Mouse (Mus musculus) left cerebral cortex, adult 8-10 months (tissue): Measurements from ENCODE around the gene D5Ertd579e. TPM values are rescaled to one million over a fixed set of nuclear protein-coding genes. Genes with fewer than 3 reads are reported as not detected.

Experiments used
- DNase-seq, 2 experiments: peaks; one replicate each; pipeline ENCODE4 v3.0.0; 2022; ENCODE audit warnings: low spot score in 2 of 2
- total RNA-seq, 4 experiments: library from RNA; stranded (reverse); gene quantifications; 2 replicates each; pipeline ENCODE4 v1.2.4; 2022

D5Ertd579e gene
- total RNA-seq, 4 experiments from 2014 or later = 91.1 to 114 (median 96.7) TPM

GRCm38 (mm10) chr5:36570546-36571245 lies 125.1 kb downstream of the D5Ertd579e start:
- no peak for DNase-seq

- no peak for DNase-seq
These were observed 125.7 kb downstream of the D5Ertd579e start for GRCm38 (mm10) chr5:36570098-36570497.

- no peak for DNase-seq
These were observed 127.7 kb downstream of the D5Ertd579e start for GRCm38 (mm10) chr5:36568118-36568517.

GRCm38 (mm10) chr5:36567627-36568026 lies 128.2 kb downstream of the D5Ertd579e start:
- no peak for DNase-seq

DNA sequence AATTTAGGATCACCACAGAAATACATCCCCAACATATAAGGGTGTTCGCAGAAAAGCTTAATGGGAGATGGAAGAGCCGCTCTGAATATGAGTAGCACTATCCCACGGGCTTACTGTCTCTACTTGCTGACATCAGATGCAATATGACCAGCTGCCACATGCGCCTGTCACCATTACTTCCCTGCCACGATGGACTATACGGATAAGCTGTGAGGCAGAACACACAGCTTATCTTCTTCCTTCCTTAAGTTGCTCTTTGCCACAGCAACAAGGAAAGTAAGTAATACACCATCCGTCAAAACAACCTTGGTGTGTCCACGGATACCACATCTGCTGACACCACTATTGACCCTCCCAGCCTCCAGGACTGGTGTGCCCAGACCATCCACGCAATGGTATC lies 131.3 kb downstream of the D5Ertd579e start:
- DNase-seq = no peak

- DNase-seq = no peak
These were observed 132.1 kb downstream of the D5Ertd579e start for GRCm38 (mm10) chr5:36563741-36564140.

GRCm38 (mm10) chr5:36562791-36563445 lies 132.9 kb downstream of the D5Ertd579e start:
- no peak for DNase-seq

DNA sequence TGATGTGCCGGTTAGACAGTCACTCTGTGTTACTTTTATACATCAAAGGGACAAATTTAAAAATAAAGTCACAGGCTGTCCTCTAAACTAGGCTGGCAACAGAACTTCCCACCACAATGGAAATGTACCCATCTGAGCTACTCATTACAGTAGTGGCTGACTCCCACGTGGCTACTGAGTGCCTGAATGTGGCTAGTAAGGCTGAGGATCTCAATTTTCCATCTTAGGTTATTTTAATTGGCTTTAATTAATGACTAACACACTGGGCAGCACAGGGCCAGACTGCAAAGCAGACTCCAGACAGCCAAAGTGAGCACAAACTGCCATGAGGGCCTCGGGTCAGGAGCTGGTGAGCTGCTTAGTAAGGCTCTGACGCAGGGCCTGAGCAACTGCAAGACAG lies 134.3 kb downstream of the D5Ertd579e start:
- no peak for DNase-seq

DNA sequence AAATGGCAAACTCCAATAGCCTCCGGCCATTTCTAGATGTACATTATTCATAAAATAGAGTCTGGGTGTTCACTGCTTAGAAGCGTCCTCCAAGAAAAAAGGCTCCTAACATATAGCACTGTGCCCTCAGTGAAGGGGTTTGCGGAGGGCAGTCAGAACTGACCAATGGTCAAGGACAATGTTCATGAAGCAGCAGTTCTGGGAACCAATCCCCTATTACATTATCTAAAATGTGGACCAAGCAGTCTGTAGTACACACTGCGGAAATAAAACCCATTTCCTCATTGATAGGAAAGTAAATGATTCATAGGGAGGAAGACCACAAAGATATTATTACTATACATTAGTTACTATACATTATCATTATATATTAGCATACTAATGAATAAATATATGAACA lies 135.3 kb downstream of the D5Ertd579e start:
- DNase-seq = no peak

DNA sequence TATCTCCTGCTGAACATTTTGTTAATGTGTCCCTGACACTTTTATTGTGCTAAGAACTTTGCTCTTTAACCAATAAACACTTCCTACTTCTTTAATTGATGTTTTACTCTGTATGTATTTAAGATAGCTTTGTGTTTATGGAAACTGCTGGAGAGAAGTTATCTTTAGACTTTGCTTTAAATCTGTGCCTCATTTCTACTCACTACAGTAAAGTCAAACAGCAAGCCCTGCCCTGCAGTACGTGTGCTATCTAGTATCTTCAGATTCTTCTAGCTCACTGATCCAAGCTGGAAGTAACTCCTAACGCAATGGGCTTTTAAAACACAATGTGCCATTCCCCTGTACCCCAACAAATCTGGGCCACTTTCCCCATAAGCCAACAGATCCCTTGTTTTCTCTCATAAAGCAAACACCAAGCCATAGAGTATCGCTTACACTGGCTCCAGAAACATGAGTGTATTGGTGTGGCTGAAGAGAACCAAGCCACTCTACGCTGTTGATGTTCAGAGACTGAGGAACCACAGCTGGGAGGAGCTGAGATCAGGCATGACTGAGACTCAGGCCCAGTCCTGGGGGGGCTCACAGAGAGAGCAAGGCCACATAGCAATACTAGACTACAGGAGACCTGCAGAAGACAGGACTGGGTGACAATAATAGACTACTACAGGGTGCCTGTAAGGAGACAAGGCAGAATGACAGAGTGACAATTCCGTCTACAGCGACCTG lies 136.2 kb downstream of the D5Ertd579e start:
- DNase-seq = no peak

DNA sequence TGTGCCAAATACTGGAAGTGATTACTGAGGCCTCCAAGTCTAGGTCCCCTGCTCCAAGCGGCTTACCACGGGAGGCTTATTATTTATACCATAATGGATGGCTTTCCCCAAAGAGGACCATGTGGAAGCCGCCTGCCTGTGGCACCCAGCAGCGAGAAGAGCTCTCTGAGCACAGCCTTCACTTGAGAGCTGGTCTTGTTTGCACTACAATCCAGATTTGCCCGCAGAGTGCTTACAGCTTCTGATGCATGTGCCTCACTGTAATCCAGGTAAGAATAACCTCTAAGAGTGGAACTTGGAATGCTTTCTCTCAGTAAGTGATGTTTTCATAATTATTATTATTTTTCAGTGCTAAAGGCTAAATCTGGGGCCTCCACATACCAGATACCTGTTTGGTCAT lies 136.7 kb downstream of the D5Ertd579e start:
- DNase-seq = no peak

DNA sequence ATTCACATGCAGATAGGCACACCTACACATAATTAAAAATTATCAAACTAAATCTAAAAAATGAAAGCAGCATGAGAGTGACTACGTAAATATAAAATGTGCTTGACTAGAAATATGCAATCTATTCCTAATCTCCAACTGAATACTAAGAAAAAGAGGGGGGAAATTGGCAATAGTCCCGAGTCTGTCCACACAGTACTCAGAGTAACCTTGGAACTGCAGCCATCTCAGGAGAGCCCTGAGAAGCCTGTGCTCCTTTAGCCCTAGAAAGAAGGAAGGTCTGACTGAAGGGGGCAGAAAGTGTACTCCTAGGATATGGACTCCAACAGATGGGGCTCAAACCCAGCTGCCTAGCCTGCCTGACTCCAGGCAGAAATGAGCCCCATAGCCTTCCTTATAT lies 137.3 kb downstream of the D5Ertd579e start:
- no peak for DNase-seq

DNA sequence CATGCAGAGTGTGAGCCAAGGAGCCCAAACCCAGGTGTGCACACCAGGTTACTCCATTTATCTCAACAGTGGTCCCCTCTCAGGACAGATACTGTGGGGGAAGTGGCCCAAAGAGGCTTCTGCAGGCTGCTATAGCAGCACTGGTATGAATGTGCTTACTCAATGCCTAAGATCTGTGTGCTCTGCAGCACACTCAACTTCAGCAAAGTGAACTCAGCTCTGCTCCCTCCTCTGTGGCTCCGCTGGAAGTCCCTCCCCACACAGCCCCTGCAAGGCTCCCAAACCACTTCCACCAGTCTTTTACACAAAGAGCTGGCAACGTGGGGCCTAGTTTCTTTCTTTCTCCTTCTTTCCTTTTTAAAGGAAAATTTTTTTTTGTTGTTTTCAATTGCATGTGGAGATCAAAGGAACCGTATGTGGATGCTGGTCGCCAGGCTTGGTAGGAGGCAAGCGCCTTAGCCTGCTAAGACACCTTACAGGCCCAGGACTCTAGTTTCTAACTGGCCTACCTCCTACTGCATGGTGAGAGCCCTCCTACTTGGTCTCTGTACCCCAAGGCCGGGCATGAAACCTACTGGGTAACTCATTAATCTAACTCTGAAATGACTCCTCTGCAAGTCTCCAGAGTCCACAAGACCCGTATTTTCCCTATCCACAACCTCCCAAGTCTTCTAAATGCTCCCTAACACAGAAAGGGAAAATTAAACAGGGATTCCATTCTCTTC lies 138.1 kb downstream of the D5Ertd579e start:
- no peak for DNase-seq

- no peak for DNase-seq
These were observed 138.9 kb downstream of the D5Ertd579e start for GRCm38 (mm10) chr5:36556906-36557305.

DNA sequence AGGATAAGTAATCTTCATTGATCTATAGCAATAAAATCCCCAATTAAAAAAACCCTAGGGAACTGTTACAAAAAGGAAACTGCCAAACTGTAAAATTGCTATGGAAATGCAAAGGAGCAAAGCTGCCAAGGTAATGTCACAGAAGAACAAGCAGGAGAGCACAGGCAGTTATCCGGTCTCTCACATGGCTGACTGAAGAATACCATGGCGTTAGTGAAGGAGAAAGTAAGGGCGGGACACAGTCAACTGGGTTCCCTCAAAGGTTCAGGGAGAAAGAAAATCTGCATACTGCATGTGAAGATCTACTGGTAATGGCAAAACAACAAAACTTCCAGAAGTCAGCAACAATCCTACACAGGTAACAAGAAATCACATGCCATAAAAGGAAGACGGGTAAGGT lies 139.5 kb downstream of the D5Ertd579e start:
- no peak for DNase-seq

DNA sequence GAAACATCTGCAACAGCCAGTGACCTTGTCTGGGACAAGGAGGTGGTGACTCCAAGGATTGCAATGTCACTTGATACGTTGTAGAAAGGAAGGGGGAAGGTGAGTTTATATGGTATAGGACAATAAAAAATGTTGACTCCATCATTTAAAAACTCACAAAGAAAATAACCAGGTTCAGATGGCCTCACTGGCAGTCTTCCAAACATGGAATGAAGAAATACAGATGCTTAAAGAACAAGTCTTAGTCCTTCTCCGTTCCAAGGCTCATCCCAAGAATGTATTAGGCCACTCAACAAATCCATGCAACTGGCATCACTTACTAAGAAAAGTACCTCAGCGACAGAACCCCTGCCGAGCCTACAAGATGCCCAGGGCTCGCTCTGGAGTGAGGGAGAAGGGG lies 141.3 kb downstream of the D5Ertd579e start:
- DNase-seq = no peak

- no peak for DNase-seq
These were observed 141.9 kb downstream of the D5Ertd579e start for GRCm38 (mm10) chr5:36553886-36554285.

DNA sequence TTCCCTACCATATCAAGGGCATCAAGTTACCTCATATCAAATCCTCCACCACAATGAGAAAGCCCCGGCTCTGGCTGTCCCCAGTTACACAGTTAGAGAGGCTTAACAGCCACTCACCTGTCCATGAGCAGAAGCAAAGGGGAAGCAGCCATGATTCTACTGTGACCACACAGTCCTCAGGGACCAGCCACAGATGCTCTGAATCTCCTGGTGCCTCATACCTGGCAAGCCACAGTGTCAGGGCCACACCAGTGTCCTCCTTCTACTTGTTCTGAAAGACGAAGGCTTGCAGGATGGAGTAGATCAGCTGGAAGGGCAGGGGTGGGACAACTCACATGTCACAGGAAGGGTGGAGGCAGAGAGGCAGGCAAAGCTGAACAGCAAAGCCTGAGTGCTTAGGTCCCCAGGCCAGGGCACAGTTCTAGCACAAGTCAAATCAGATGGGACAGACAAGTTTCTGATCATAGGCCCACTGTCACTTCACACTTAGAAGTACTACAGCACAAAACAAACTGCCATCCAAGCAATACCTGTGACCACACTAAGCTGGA lies 142.7 kb downstream of the D5Ertd579e start:
- no peak for DNase-seq

GRCm38 (mm10) chr5:36552391-36552790 lies 143.4 kb downstream of the D5Ertd579e start:
- no peak for DNase-seq
